Mouse (Mus musculus) layer of hippocampus, postnatal 25 days (tissue): ENCODE data around the gene Olfr694. TPM values are rescaled to one million over a fixed set of nuclear protein-coding genes. Genes with fewer than 3 reads are reported as not detected.
"Not testable (repeated sequence)": the region's sequence is repeated elsewhere in the genome, so short reads cannot be mapped to it uniquely, and the experiment has no call there.

ENCODE experiments used
- DNase-seq, 2 experiments: peaks; one replicate each; pipeline ENCODE4 v3.0.0; 2022; ENCODE audit warnings: mixed read lengths in 2 of 2, low spot score in 1 of 2; ENCODE audit errors: extremely low spot score in 1 of 2
- total RNA-seq, 2 experiments: library from RNA; stranded (reverse); gene quantifications; 2 replicates each; pipeline ENCODE4 v1.2.3; 2021

Gene Olfr694
- not detected for total RNA-seq

- DNase-seq, result no peak
These were observed at the start of gene Olfr694 for GRCm38 (mm10) chr7:106691714-106692113. Gene Olfr694 (minus strand): TSS chr7:106691814.

DNA sequence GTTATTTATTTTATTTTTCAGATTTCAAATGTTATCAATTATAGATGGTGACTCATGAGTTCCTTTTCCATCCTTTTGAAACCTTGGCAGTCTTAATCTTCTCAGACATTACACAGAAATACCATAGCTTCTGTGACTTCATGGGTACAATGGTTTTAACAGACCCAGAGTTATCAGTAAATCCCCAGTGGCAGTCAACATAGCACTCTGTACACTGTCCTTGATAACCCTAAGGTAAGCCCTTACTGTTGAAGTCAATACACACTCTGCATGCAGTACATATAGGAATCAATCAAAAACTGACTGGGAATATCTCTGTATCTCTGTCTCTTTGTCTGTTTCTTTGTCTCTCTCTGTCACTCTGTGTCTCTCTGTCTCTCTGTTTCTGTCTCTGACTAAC, 45.4 kb upstream of the Olfr694 start:
- no peak for DNase-seq

DNA sequence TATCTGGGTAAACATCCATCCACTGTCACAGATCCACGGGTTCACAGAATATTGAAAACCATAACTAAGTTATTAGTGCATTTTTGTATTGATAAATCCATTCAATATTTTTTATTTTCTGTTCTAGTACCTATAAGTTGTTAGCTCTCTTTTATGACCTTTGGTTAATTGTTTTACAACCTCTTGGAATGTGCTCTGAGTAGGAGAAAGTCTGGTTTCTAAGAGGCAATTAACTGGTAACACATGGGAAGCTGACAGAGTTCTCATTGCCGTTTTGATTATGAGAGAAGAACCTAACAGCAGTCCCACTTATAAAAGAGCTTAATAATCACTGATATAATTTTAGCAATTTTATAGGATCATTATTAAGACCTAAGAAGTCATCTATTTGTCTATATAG, 42.1 kb upstream of the Olfr694 start:
- no peak for DNase-seq

- not testable (repeated sequence) for DNase-seq
These were observed 34.0 kb upstream of the Olfr694 start for GRCm38 (mm10) chr7:106725654-106726053.

GRCm38 (mm10) chr7:106716296-106716695, 24.7 kb upstream of the Olfr694 start, which contains the start of gene Olfr695:
Gene Olfr695 (minus strand): TSS chr7:106716396.
- DNase-seq, result no peak

DNA sequence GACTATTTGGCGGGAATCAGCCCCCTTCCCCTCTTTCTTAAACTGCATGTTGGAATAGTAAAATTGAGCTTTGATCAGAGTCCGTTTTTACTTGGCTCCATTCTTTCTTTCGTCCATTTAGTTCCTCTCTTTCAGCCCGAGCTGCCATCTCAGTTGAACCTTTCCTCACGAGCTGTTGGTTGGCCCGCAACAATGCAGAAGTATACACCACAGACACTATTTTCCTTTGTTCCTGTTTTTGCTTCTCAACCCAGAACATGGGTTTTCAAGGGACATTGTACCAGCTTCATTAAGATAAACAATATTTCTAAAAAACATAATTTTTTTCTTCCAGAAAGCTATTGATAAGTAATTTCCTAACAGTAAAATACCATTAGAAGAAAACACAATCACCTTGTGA, 19.8 kb upstream of the Olfr694 start:
- DNase-seq, result no peak

- not testable (repeated sequence) for DNase-seq
These were observed 16.1 kb upstream of the Olfr694 start for GRCm38 (mm10) chr7:106707705-106708104.

DNA sequence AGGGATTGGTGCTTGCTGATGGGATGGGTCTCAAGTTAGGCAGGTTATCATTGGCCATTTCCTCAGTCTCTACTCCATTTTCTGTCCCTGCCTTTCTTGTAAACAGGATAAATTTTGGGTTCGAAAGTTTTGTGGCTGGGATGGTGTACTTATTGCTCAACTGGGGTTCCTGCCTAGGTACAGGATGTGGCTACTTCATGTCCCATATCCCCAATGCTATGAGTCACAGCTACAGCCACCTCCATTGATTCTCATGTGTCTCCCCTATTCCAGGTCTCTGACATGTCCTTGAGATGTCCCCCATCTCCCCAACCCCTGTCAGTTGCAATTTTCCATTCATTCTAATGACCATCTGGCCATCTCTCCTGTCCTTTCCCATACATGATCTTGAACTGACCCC, 5.3 kb upstream of the Olfr694 start:
- no peak for DNase-seq

DNA sequence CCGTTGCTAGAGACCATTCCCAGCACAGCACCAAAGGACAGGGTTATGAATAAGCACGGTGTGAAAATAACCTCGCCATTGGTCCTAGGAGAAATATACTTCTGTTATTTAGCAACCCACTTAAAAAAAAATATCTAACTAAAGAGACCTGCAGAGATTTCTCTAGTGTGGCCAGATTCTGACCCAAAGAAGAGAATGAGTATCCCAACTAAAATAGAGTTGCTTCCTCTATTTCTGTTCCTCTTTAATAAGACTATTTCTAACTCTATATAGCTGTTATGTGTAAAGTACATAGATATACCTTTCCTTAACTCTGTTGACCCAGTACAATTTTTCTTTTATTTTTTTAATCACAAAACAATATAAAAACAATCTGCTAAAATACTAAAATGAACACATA, 1.4 kb upstream of the Olfr694 start:
- no peak for DNase-seq

DNA sequence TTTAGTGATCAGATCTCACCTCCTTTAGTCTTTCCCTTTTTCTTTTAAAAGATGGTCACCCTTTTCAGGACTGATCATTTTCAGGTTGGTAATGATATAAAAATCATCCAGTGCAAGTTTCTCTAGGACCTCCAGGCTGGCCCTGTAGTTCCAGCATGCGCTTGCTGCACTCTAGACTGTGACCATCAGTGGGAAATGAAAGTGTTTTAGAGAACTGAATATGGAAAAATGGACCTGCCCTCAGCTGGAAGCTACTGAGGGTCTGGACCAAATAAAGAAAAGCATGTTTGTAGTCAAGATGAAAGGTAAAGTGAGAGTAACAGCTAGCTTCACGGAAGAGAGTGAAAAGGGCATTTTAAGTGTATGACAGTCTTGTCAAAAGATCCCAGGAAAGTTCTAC, 6.2 kb downstream of the Olfr694 start:
- no peak for DNase-seq

- DNase-seq, result no peak
These were observed 11.1 kb downstream of the Olfr694 start, which contains the start of gene Olfr693 for GRCm38 (mm10) chr7:106680484-106680883. Gene Olfr693 (minus strand): TSS chr7:106680584.

DNA sequence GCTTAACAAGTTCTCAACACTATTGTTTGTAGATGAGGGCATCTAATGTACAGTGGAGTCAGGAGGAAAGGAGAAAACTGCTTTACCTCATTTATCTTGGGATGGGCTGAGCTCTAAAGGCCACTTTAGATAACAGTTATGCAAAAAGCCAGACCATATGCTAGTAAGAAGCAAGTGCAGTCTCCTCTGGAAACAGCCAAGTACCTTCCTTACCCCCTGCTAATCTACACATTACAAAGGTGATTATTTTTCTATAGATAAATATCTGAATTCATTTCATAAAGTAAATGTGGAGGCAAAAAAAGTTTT, 39.3 kb downstream of the Olfr694 start:
- DNase-seq, result no peak

DNA sequence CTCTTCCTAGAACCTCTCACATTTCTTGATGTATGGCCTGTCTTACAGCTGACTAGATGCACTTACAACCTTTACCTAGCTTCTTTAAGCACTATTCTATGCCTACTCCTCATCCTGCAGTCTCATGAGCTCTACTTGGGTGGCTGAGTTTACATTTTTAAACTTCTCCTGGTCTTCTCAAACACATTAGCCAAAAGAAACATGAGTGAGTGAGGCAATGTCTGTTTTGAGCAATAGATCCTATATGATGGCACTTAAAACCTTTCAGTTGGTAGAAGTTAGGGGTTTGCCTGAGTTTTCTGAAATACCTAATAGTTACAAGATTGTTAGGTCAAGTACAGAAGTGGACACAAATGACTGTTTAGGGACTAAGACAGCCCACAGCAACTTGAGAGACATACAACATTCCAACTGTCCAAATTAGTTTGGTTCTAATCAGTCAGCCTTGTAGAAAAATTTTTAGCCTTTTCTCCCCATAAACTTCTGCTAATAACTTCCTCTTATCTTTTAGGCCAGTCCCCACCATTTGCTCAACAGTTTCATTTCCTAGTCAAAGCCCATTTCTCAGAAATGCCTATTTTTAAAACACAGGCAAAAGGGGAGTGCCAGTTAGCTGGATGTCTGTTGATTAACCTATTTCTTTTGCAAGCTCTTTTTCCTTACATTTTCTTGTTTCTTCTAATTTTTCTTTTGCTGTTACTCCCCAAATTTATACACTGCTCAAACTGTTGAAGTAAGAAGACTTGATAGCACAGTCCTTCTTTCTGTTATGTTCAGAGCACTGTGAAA, 39.9 kb downstream of the Olfr694 start:
- DNase-seq, result no peak

DNA sequence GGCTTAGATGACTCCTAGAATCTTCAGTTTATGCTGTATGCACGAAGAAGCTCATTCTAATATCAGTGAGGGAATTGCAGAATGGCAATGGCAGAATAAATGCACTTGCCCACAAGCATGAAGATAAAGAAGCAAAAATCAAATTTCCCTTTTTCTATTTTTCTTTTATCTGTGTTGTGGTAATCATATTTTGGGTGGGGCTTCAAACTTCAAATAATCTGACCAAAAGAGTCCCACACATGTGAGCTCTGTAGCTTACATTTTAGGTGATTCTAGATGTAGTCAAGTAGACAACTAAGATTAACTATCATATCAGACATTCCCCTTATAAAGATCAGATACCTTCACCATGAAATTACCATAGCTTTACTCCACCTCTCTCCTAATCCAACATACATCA, 41.8 kb downstream of the Olfr694 start:
- DNase-seq, result no peak

- DNase-seq, result no peak
These were observed 46.4 kb downstream of the Olfr694 start for GRCm38 (mm10) chr7:106645261-106645660.

GRCm38 (mm10) chr7:106644222-106644870, 47.3 kb downstream of the Olfr694 start:
- DNase-seq, result no peak

- DNase-seq, result no peak
These were observed 50.8 kb downstream of the Olfr694 start for GRCm38 (mm10) chr7:106640839-106641238.

GRCm38 (mm10) chr7:106635560-106635959, 56.1 kb downstream of the Olfr694 start:
- DNase-seq, result no peak
